Mouse (Mus musculus) hindbrain, embryonic 14.5 days (tissue): ENCODE measurements around the gene Vmac. TPM values are rescaled to one million over a fixed set of nuclear protein-coding genes. Genes with fewer than 3 reads are reported as not detected.

Experiments
- ATAC-seq: fragments of 200-750 bp; cut with Nextera tagmentation; 2 replicates; pipeline ENCODE4 v1.8.0; 2017; ENCODE audit warnings: moderate number of reproducible peaks, mild to moderate bottlenecking, moderate TSS enrichment, moderate library complexity; ENCODE audit not compliant: low FRiP score
- DNase-seq: peaks from one replicate; pipeline ENCODE4 v3.0.0-alpha.2; 2015; ENCODE audit warnings: low spot score
- H3K27ac ChIP-seq: fragments of 300-500 bp; sonication (generic); 2 replicates; pipeline ENCODE4 v1.5.1; 2014; ENCODE audit warnings: mild to moderate bottlenecking, moderate library complexity
- H3K27me3 ChIP-seq: fragments of 300-500 bp; sonication (generic); 2 replicates; pipeline ENCODE4 v1.6.1; 2014; ENCODE audit warnings: mild to moderate bottlenecking, low read length, mixed read lengths; ENCODE audit not compliant: control insufficient read depth, insufficient read depth
- H3K36me3 ChIP-seq: fragments of 300-500 bp; sonication (generic); replicated peaks from 2 replicates; pipeline ENCODE4 v1.6.1; 2014; ENCODE audit not compliant: control insufficient read depth, insufficient read depth
- H3K4me1 ChIP-seq: fragments of 300-500 bp; sonication (generic); replicated peaks from 2 replicates; pipeline ENCODE4 v1.6.1; 2014; ENCODE audit warnings: antibody characterized with exemption, low read length, mixed read lengths; ENCODE audit not compliant: control insufficient read depth, insufficient read depth
- H3K4me2 ChIP-seq: fragments of 300-500 bp; sonication (generic); replicated peaks from 2 replicates; pipeline ENCODE4 v1.6.1; 2014; ENCODE audit warnings: mild to moderate bottlenecking, moderate library complexity
- H3K4me3 ChIP-seq: fragments of 300-500 bp; sonication (generic); replicated peaks from 2 replicates; pipeline ENCODE4 v1.5.1; 2014; ENCODE audit warnings: mild to moderate bottlenecking, low read length
- H3K9ac ChIP-seq: fragments of 300-500 bp; sonication (generic); 2 replicates; pipeline ENCODE4 v1.6.1; 2014
- H3K9me3 ChIP-seq: fragments of 300-500 bp; sonication (generic); 2 replicates; pipeline ENCODE4 v1.6.1; 2016; ENCODE audit warnings: low read length; ENCODE audit not compliant: control insufficient read depth
- WGBS: fragments of 180-500 bp; shearing (Covaris S2); extraction: QIAGEN DNeasy Blood & Tissue Kit; methylation state at CpG from one replicate; pipeline ENCODE4 v1.1.7; 2014; 5-methylcytosine and 5-hydroxymethylcytosine counted together
- polyA plus RNA-seq: library from polyadenylated mRNA; unstranded; fragments of >200 nt; fragmentation: Nextera tagmentation; extraction: Ambion mirVana; gene quantifications from 2 replicates; pipeline ENCODE4 v1.2.1, GENCODE M21; 2014

The Vmac gene
- polyA plus RNA-seq, 1 experiment from 2014 or later: 22.9 TPM

DNA sequence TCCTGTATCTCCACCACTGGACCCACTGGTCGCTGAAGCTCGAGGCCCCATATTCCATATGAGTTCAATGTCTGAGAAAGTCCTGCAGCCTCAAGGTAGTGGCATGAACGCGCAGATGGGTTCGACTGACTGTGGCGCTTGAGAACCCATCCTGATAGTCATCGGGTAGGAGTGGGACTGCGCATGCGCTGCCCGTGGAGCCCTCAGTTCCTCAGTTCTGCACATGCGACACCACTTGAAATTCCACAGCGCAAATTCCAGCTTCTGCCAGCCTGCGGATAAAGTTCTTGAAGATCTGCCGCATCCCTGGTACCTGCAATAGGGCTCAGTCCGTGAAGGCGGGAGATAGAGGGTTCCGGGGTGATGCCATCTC is 23.0 kb upstream of the Vmac start:
- no peak for ATAC-seq
- H3K27me3 ChIP-seq: no peaks in the 10 kb centered on the region
- H3K9me3 ChIP-seq: no peaks in the 10 kb centered on the region
- no peaks in the 10 kb centered on the region for H3K36me3 ChIP-seq
- DNase-seq: no peak
- no peaks in the 10 kb centered on the region for H3K4me1 ChIP-seq
- no peak overlapping the region for H3K4me3 ChIP-seq
- no peak overlapping the region for H3K4me2 ChIP-seq
- WGBS: 79% methylated on average over 17 of the region's 17 CpGs
- no peak overlapping the region for H3K9ac ChIP-seq
- H3K27ac ChIP-seq: no peak overlapping the region

DNA sequence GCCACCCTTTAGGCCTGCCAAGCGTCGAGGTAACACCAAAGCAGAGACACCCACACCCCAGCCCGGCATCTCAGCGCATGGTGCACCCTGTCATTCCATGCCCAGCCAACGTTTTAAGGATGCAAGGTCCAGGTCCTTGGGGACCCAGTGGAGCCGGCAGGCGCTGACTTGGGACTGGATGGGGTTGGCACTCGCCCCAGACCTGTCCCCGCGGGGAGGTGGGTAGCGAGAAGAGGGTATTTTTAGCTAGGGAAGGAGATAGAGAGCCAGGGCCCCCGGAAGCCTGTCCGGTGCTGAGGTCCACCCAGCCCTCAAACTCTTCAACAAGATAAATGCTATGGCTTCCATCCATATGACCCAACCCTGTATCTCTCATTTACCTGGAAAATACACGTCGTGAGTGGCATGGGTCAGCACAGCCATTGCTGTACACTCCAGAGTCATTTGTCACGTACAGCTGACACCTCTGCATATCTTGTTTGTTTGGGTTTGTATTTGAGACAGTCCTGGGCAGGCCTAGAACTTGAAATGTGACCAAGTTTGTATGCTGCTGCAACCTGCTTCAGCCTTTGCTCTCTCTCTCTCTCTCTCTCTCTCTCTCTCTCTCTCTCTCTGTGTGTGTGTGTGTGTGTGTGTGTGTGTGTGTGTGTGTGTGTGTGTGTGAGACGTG is 22.4 kb upstream of the Vmac start:
- H3K9ac ChIP-seq: no peak overlapping the region
- no peaks in the 10 kb centered on the region for H3K9me3 ChIP-seq
- H3K27ac ChIP-seq: no peak overlapping the region
- H3K4me2 ChIP-seq: no peak overlapping the region
- 84% methylated on average over 17 of the region's 17 CpGs for WGBS
- no peaks in the 10 kb centered on the region for H3K4me1 ChIP-seq
- no peak for DNase-seq
- no peaks in the 10 kb centered on the region for H3K27me3 ChIP-seq
- H3K4me3 ChIP-seq: no peak overlapping the region
- no peaks in the 10 kb centered on the region for H3K36me3 ChIP-seq
- ATAC-seq: no peak

DNA sequence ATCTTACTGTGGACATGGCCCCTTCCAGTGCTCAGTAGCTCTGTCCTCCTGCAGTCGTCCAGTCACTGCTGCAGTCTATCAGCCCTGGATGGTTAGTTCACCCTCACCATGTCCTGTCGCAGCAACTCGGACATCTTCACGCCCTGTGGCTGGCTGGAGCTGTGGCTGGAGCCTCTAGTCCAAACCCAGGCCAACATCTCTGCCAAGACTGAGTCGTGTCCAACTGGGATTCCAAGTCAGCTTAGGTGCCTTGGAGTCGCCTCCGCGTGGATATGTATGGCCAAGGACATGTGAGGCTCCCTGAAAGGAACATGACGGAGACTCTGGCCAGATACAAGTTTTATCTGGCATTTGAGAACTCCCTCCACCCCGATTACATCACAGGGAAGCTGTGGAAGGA is 20.4 kb upstream of the Vmac start:
- Histone ChIP-seq H3K27me3 (no peaks in the 10 kb centered on the region), H3K36me3 (no peaks in the 10 kb centered on the region), H3K4me1 (no peaks in the 10 kb centered on the region), H3K27ac (no peak overlapping the region), H3K4me3 (no peak overlapping the region), H3K9ac (no peak overlapping the region), H3K9me3 (no peaks in the 10 kb centered on the region), H3K4me2 (no peak overlapping the region)
- no peak for DNase-seq
- ATAC-seq: no peak
- 87% methylated on average over 10 of the region's 10 CpGs for WGBS

DNA sequence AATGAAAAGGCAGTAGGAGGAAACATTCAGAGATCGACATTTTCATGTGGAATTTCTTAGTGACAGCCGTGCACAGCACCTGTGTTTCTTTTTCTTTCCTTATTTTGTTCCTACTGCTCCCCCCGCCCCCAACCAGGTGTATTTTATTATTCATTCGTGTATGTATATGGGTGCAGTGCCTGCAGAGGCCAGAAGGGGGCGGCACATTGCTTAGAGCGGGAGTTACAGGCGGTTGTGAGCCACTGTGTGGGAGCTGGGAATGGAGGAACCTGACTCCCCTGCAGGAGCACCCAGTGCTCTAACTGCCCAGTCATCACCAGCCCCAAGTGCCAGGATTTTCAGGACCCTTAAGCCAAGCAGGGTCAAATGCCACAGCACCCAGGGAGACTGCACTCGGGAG is 18.7 kb upstream of the Vmac start:
- no peaks in the 10 kb centered on the region for H3K36me3 ChIP-seq
- 47% methylated on average over 8 of the region's 8 CpGs for WGBS

DNA sequence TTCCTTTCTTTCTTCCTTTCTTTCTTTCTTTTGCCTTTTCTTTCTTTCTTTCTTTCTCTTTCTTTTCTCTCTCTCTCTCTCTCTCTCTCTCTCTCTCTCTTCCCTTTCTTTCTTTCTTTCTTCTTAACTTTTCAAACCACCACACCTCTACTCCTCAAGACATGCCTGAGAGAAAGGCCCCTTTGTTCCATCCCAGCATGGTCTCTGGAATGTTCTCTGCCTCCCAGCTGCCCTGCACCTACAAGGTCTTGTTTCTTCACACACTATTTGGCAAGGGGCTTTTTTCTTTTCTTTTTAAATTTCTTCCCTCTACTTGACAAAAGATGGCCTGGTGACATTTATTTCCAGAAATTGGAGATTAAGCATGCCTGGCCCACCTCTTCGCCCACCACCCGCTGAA is 11.8 kb upstream of the Vmac start:
- Histone ChIP-seq H3K27ac (no peak overlapping the region), H3K4me1 (no peaks in the 10 kb centered on the region), H3K27me3 (no peaks in the 10 kb centered on the region), H3K36me3 (no peaks in the 10 kb centered on the region), H3K4me2 (no peak overlapping the region), H3K9ac (no peak overlapping the region), H3K4me3 (no peak overlapping the region), H3K9me3 (no peaks in the 10 kb centered on the region)
- ATAC-seq (no peak), DNase-seq (no peak)
- 52% methylated on average over 2 of the region's 2 CpGs for WGBS

More for the DNA sequence above, 18.7 kb upstream of the Vmac start:
- no peaks in the 10 kb centered on the region for H3K4me1 ChIP-seq
- no peaks in the 10 kb centered on the region for H3K9me3 ChIP-seq
- no peak overlapping the region for H3K9ac ChIP-seq
- H3K4me3 ChIP-seq: no peak overlapping the region
- H3K27me3 ChIP-seq: no peaks in the 10 kb centered on the region
- H3K27ac ChIP-seq: no peak overlapping the region
- no peak overlapping the region for H3K4me2 ChIP-seq
- DNase-seq (no peak), ATAC-seq (no peak)

DNA sequence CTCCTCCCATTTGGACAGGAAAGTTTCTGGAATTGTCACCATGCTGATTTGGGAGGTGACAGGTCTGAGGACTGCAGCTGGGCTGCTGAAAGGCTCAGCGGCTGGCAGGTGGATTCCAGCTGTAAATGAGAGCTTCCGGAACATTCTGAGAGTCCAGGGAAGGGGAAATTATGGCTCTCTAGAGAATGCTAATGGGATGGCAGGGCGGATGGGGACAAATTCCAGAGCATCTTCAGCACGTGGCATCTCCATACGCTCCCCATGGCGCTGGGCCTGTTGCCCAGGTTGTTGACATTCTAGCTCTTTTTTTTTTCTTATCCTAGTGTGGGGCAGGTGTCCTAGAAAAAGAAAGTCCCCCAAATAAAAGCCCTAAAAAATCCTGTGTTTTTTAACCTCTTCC is 11.3 kb upstream of the Vmac start:
- Histone ChIP-seq H3K4me3 (no peak overlapping the region), H3K36me3 (peaks cover 2% of the 10 kb centered on the region; the same call in 1 of the 2 replicates), H3K27me3 (no peaks in the 10 kb centered on the region), H3K27ac (no peak overlapping the region), H3K4me1 (no peaks in the 10 kb centered on the region), H3K9me3 (no peaks in the 10 kb centered on the region), H3K4me2 (no peak overlapping the region), H3K9ac (no peak overlapping the region)
- no peak for ATAC-seq
- 45% methylated on average over 6 of the region's 6 CpGs for WGBS
- no peak for DNase-seq

DNA sequence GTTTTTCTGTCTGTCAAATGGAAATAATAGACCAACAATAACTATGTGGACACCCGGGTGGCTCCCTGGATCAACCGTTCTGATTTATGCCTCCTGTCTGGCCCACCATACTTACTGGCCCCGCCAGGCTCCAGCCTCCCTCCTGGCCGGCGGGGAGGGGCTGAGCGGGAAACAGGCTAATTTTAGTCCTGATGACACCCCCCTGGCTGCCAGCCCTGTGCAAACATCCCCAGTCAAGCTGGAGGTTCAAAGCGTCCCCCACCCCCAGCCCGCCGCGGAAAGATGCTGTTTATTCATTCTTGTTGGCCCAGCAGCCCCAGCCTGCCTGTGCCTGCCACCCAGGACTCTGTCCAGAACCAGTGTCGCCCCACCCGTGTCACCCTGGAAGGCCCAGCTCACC is 10.3 kb upstream of the Vmac start:
- DNase-seq (no peak), ATAC-seq (no peak)
- H3K4me1 ChIP-seq: no peaks in the 10 kb centered on the region
- WGBS: 39% methylated on average over 12 of the region's 12 CpGs
- peaks cover 12% of the 10 kb centered on the region for H3K36me3 ChIP-seq
- H3K27me3 ChIP-seq: no peaks in the 10 kb centered on the region
- H3K4me2 ChIP-seq: no peak overlapping the region
- no peak overlapping the region for H3K9ac ChIP-seq
- H3K4me3 ChIP-seq: no peak overlapping the region
- H3K9me3 ChIP-seq: no peaks in the 10 kb centered on the region
- no peak overlapping the region for H3K27ac ChIP-seq

DNA sequence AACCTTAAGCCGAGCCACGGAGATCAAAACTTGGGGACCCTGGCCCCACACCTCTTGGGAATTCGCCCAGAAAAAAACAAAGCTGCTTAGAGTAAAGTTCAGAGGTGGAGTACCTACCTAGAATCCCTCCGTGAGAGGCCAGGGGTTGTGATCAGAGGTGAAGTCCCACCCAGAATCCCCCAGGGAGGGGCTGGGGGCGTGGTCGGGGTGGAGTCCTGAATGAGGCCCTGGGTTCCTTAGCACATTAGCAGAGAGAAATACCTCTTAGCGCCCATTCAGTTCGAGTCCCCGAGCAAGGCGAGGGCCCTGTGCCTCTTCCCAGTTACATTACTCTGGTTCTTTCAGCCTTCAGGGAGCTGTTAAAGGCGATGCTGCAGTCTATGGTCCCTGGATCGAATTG is 9.8 kb upstream of the Vmac start:
- no peaks in the 10 kb centered on the region for H3K9me3 ChIP-seq
- ATAC-seq: no peak
- no peaks in the 10 kb centered on the region for H3K4me1 ChIP-seq
- peaks cover 17% of the 10 kb centered on the region for H3K36me3 ChIP-seq
- H3K4me3 ChIP-seq: no peak overlapping the region
- H3K27me3 ChIP-seq: no peaks in the 10 kb centered on the region
- H3K27ac ChIP-seq: no peak overlapping the region
- H3K9ac ChIP-seq: no peak overlapping the region
- DNase-seq: no peak
- WGBS: 8% methylated on average over 12 of the region's 12 CpGs
- H3K4me2 ChIP-seq: no peak overlapping the region

DNA sequence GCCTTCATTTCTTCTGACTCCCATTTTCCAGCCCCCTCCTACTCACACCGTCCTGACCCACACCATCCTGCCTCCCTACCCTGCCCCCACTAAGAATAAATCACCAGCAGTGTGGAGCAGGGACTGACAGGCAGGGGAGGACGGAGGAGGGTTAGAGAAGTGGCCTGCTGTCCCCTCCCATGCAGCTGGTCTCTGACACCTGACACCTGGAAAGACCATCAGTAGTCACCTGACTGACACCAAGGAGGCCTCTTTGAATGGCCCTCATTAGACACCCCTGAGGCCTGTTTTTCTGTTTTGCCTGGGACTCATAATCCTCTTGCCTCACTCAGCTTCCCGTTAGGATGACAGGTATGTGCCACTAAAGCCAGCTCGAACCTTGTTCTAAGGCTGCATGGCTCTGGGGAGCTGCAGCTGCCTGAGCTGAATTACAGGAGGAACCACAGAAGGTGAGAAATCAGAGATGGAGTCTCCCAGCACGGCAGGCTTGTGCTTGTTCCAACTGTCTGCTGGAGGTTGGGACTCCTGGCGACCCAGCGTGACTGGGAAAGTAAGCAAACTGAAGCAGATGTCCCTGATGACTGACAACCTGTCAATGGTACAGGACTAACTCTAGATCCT is 9.3 kb upstream of the Vmac start:
- Histone ChIP-seq H3K27ac (no peak overlapping the region), H3K27me3 (no peaks in the 10 kb centered on the region), H3K9ac (no peak overlapping the region), H3K4me2 (no peak overlapping the region), H3K36me3 (peaks cover 22% of the 10 kb centered on the region), H3K4me1 (no peaks in the 10 kb centered on the region), H3K9me3 (no peaks in the 10 kb centered on the region), H3K4me3 (no peak overlapping the region)
- 12% methylated on average over 7 of the region's 7 CpGs for WGBS
- DNase-seq (no peak), ATAC-seq (no peak)
